Mouse (Mus musculus) midbrain, embryonic 16.5 days (tissue): ENCODE results near the gene Slc8a1. TPM values are rescaled to one million over a fixed set of nuclear protein-coding genes. Genes with fewer than 3 reads are reported as not detected.

Experiments
- ATAC-seq: fragments of 200-750 bp; cut with Nextera tagmentation; 2 replicates; pipeline ENCODE4 v1.8.0; 2017; ENCODE audit warnings: moderate TSS enrichment
- H3K27ac ChIP-seq: fragments of 300-500 bp; sonication (generic); 2 replicates; pipeline ENCODE4 v1.5.1; 2014; ENCODE audit warnings: mild to moderate bottlenecking, low read length, mixed read lengths
- H3K27me3 ChIP-seq: fragments of 300-500 bp; sonication (generic); 2 replicates; pipeline ENCODE4 v1.6.1; 2014; ENCODE audit warnings: low read depth, low read length, mixed read lengths; ENCODE audit not compliant: control insufficient read depth, insufficient read depth
- H3K36me3 ChIP-seq: fragments of 300-500 bp; sonication (generic); 2 replicates; pipeline ENCODE4 v1.6.1; 2014; ENCODE audit warnings: mild to moderate bottlenecking, low read length, moderate library complexity, mixed read lengths; ENCODE audit not compliant: control insufficient read depth, insufficient read depth
- H3K4me1 ChIP-seq: fragments of 300-500 bp; sonication (generic); 2 replicates; pipeline ENCODE4 v1.6.1; 2014; ENCODE audit warnings: mild to moderate bottlenecking, low read length, mixed read lengths; ENCODE audit not compliant: control insufficient read depth, insufficient read depth
- H3K4me2 ChIP-seq: fragments of 300-500 bp; sonication (generic); 2 replicates; pipeline ENCODE4 v1.6.1; 2014; ENCODE audit warnings: mild to moderate bottlenecking, low read length, mixed read lengths
- H3K4me3 ChIP-seq: fragments of 300-500 bp; sonication (generic); 2 replicates; pipeline ENCODE4 v1.5.1; 2014; ENCODE audit warnings: low read depth, mild to moderate bottlenecking, low read length, moderate library complexity, mixed read lengths
- H3K9ac ChIP-seq: fragments of 300-500 bp; sonication (generic); 2 replicates; pipeline ENCODE4 v1.6.1; 2014; ENCODE audit warnings: low read depth, low read length, mixed read lengths
- H3K9me3 ChIP-seq: fragments of 300-500 bp; sonication (generic); replicated peaks from 2 replicates; pipeline ENCODE4 v1.6.1; 2014; ENCODE audit warnings: mild to moderate bottlenecking, low read length, mixed read lengths; ENCODE audit not compliant: control insufficient read depth, poor library complexity, severe bottlenecking
- WGBS: fragments of 180-500 bp; shearing (Covaris S2); extraction: QIAGEN DNeasy Blood & Tissue Kit; methylation state at CpG from one replicate; pipeline ENCODE4 v1.1.7; 2014; 5-methylcytosine and 5-hydroxymethylcytosine counted together
- polyA plus RNA-seq: library from polyadenylated mRNA; unstranded; fragments of >200 nt; fragmentation: Nextera tagmentation; extraction: Ambion mirVana; gene quantifications from 2 replicates; pipeline ENCODE4 v1.2.1, GENCODE M21; 2015

Slc8a1 gene
- polyA plus RNA-seq, 1 experiment from 2014 or later, result 15.9 TPM

DNA sequence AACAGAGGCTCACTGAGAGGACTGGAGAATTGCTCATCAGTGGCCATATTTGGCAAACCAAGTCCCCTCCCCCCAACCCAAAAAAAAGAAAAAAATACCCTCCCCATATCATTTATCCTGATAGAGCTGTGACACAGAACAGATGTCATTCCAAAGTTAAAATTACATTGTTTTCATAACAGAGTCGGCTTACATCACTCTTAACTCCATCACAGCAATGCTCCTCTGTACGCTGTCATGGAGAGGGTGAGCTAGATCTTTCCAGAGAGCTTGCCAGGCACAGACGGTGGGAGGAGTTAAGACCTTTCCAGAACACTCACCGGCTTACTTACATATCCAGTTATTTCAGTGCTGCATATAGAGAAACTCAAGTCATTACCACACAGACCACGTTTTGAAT lies 269.2 kb downstream of the Slc8a1 start:
- no peak overlapping the region for H3K9ac ChIP-seq
- H3K27ac ChIP-seq, result no peak overlapping the region
- no peaks in the 10 kb centered on the region for H3K9me3 ChIP-seq
- no peaks in the 10 kb centered on the region for H3K27me3 ChIP-seq
- peaks cover 3% of the 10 kb centered on the region; the same call in 1 of the 2 replicates for H3K36me3 ChIP-seq
- ATAC-seq, result no peak
- 93% methylated on average over 5 of the region's 5 CpGs for WGBS
- H3K4me2 ChIP-seq, result no peak overlapping the region
- no peak overlapping the region for H3K4me3 ChIP-seq
- H3K4me1 ChIP-seq, result no peaks in the 10 kb centered on the region

DNA sequence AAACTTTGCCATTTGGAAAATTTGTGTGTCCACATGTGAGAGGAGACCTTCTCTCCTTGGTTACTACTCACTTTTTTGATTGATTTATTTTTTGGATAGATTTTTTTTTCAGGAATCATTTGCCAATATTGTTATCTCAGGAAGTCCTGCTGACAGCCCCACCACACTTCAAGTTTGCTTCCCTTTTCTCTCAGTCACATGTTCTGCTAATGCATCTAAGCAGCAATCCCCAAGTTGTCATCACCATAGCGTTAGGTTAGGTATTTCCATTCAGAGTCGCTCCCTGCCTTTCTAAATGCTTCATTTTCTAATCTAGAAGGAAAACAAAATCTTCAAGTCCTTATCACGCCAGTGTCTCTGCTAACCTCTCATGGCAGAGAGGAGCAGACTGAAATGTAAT lies 278.8 kb downstream of the Slc8a1 start:
- 84% methylated on average over 3 of the region's 3 CpGs for WGBS
- no peak for ATAC-seq

DNA sequence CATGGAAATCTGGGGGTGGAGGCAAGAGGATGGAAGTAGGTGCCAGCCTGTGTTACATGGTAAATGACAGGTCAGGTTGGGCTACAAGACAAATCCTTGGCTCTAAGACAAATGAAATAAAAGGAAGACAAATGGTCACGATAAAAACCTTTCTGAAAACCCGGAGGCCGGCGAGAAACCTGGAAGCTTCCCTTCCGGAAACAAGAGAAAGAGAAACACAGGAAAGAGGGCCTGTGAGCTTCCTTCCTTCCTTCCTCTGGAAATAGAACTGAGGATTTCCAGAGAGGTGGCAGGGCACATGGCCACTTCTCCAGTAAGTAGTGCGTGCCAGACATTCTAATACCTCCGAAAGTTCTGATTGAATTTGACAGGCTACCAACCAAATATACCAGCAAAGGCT lies 282.2 kb downstream of the Slc8a1 start:
- H3K9ac ChIP-seq, result no peak overlapping the region
- ATAC-seq, result no peak
- H3K9me3 ChIP-seq, result no peaks in the 10 kb centered on the region
- H3K4me2 ChIP-seq, result no peak overlapping the region
- H3K27me3 ChIP-seq, result no peaks in the 10 kb centered on the region
- H3K36me3 ChIP-seq, result no peaks in the 10 kb centered on the region
- peaks cover 4% of the 10 kb centered on the region; the same call in 1 of the 2 replicates for H3K4me1 ChIP-seq
- no peak overlapping the region for H3K4me3 ChIP-seq
- no peak overlapping the region for H3K27ac ChIP-seq
- 77% methylated on average over 7 of the region's 7 CpGs for WGBS

More for the DNA sequence above, 278.8 kb downstream of the Slc8a1 start:
- Histone ChIP-seq H3K27me3 (no peaks in the 10 kb centered on the region), H3K9me3 (no peaks in the 10 kb centered on the region), H3K4me1 (peaks cover 2% of the 10 kb centered on the region; the same call in 1 of the 2 replicates), H3K4me2 (no peak overlapping the region), H3K4me3 (no peak overlapping the region), H3K27ac (no peak overlapping the region), H3K9ac (no peak overlapping the region), H3K36me3 (no peaks in the 10 kb centered on the region)

DNA sequence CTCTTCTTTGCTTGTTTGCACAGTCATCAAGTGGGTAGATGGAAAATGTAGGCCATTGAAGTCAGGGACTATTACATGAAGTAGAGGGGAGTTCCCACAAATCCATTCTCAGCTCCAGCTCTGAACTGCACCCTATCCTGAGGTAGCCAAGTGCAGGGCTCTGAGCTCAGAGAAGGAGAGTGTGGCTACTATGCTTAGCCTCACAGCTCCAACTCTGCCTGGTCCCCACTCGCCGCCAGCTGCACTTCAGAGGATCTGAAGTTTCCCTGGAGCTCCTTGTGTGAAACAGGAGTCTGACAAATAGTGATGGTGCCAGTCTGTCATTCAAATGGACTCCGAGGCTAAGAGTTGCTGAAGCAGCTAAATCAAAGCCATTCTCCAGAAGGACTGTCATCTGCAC lies 282.9 kb downstream of the Slc8a1 start:
- Histone ChIP-seq H3K27ac (no peak overlapping the region), H3K27me3 (no peaks in the 10 kb centered on the region), H3K4me3 (no peak overlapping the region), H3K36me3 (no peaks in the 10 kb centered on the region), H3K9me3 (no peaks in the 10 kb centered on the region), H3K9ac (no peak overlapping the region), H3K4me1 (peaks cover 4% of the 10 kb centered on the region; the same call in 1 of the 2 replicates), H3K4me2 (no peak overlapping the region)
- no peak for ATAC-seq
- WGBS, result 57% methylated on average over 3 of the region's 3 CpGs

DNA sequence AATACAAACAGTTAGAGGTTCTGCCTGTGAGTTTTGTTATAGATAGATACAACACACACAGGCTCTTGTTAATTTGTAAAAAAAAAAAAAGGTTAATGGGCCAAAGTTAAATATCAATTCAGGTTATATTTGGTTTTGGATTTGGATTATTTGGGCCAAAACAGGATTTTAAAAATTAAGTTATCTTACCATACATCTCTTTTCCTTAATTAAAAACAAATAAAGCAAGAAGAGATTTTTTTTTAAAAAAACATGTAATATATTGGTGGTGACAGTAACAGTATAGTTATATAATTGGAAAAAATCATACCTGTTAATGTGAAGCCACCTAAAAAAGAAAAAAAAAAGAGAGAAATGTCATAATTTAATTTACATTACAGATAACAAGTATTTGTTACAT lies 296.7 kb downstream of the Slc8a1 start, which contains the start of gene Gm11096:
TSS of gene Gm11096 (plus strand) at position 301 of the 400 bp plus-strand sequence.
- ATAC-seq, result no peak
- H3K36me3 ChIP-seq, result no peaks in the 10 kb centered on the region
- H3K4me2 ChIP-seq, result no peak within 1 kb of the TSS
- H3K4me1 ChIP-seq, result 0 out of 2 replicates have a peak, but pooled peaks cover 2% of the 10 kb centered on the region
- H3K4me3 ChIP-seq, result no peak within 1 kb of the TSS
- H3K9me3 ChIP-seq, result no peaks in the 10 kb centered on the region
- H3K9ac ChIP-seq, result no peak within 1 kb of the TSS
- no peaks in the 10 kb centered on the region for H3K27me3 ChIP-seq
- H3K27ac ChIP-seq, result no peak within 1 kb of the TSS

DNA sequence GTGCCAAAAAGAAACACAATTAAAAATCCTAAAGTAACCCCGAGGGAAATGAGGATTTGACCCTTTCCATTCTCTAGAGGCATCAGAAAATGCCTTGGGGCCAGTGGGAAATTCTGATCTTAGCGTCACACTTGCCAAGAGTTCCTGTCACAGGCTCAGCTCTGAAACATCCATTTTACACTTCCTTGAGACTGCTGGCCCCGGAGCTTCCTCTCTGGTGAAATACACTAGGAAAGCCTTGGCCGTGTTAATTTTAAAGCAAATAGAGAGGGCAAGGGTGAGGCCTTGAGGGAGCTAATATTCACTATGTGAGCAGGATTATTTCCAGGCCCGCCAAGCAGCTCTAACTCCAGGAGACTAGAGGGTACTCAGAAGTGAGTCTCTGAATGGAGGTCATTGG lies 305.0 kb downstream of the Slc8a1 start:
- no peak for ATAC-seq
- no peak overlapping the region for H3K4me3 ChIP-seq
- no peaks in the 10 kb centered on the region for H3K9me3 ChIP-seq
- H3K27me3 ChIP-seq, result no peaks in the 10 kb centered on the region
- no peak overlapping the region for H3K9ac ChIP-seq
- 0 out of 2 replicates have a peak, but pooled peaks cover 3% of the 10 kb centered on the region for H3K36me3 ChIP-seq
- H3K4me1 ChIP-seq, result no peaks in the 10 kb centered on the region
- H3K4me2 ChIP-seq, result no peak overlapping the region
- H3K27ac ChIP-seq, result no peak overlapping the region
- 48% methylated on average over 5 of the region's 5 CpGs for WGBS

DNA sequence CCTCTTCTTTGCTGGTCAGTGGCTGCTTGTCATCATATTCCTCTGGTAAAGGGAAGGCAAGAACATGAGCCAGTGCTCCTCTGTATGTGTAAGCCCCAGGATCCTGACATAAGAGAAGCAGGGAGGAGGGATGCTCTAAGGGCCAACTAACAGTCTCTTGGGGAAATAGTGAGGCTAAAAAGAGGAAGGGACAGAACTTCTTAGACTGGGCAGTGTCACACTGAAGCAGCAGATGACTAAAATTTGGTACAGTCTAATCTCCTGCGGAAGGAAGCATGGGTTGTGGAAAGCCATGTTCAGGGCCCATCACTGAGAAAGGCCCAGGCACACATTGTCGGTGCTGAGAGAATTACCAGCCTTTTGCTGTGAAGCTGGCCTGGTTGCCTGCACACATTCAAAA lies 305.4 kb downstream of the Slc8a1 start:
- no peak overlapping the region for H3K4me2 ChIP-seq
- no peaks in the 10 kb centered on the region for H3K4me1 ChIP-seq
- H3K27ac ChIP-seq, result no peak overlapping the region
- 89% methylated on average over 2 of the region's 2 CpGs for WGBS
- H3K4me3 ChIP-seq, result no peak overlapping the region
- ATAC-seq, result no peak
- H3K9me3 ChIP-seq, result no peaks in the 10 kb centered on the region
- 0 out of 2 replicates have a peak, but pooled peaks cover 3% of the 10 kb centered on the region for H3K36me3 ChIP-seq
- H3K27me3 ChIP-seq, result no peaks in the 10 kb centered on the region
- no peak overlapping the region for H3K9ac ChIP-seq

DNA sequence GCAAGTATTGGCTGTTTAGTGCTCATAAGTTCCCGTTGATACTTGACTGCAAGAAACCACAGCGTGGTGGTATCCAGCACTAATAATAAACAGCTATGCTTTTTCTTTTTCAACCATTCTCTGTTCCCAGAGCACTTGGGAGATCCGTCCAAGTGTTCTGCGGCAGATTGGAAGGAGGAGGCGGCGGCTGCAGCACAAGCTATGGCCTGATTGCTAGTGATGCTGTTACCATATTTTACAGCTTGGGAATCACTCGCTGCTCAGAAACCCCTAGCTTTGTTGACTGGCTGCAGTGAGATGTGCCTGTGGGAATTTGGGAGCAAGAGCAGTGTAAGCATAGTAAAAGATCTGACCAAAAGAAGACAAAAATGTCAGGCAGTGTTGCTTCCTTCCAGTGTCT lies 310.9 kb downstream of the Slc8a1 start:
- H3K36me3 ChIP-seq, result 0 out of 2 replicates have a peak, but pooled peaks cover under 1% of the 10 kb centered on the region
- H3K27ac ChIP-seq, result no peak overlapping the region
- ATAC-seq, result no peak
- no peaks in the 10 kb centered on the region for H3K27me3 ChIP-seq
- no peak overlapping the region for H3K4me2 ChIP-seq
- 86% methylated on average over 7 of the region's 7 CpGs for WGBS
- no peak overlapping the region for H3K9ac ChIP-seq
- no peaks in the 10 kb centered on the region for H3K9me3 ChIP-seq
- H3K4me3 ChIP-seq, result no peak overlapping the region
- H3K4me1 ChIP-seq, result no peaks in the 10 kb centered on the region

DNA sequence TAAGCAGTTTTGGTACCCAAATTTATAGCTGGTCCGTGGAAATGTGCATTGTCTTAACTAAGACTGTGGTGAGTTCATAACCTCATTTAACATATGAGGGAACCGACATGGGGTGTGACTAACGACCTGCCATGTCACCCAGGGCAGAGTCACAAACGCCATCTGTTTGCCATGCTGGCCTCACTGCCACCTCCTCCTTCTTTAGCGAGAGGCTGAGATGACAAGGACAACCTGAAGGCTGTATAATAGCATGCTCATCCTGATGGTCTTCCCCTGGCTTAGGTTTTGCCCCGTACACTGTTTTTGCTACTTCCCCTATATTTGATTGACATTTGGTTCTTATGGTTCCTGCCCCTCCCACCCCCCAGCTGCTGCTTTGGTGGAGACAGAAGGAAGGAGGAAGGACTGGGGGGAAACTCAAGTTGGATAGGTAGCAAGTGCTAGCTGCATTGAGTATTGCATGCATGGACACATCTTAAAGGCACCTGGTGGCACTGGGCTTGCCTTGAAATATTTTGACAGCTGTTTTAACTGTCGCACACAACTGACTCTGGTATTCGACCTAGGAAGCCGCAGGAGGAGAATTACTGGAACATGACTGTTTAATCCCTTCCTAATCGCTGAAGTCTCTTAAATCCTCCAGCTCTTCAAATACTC lies 313.8 kb downstream of the Slc8a1 start:
- H3K4me1 ChIP-seq, result no peaks in the 10 kb centered on the region
- ATAC-seq, result no peak
- no peaks in the 10 kb centered on the region for H3K36me3 ChIP-seq
- no peak overlapping the region for H3K4me3 ChIP-seq
- no peak overlapping the region for H3K27ac ChIP-seq
- H3K27me3 ChIP-seq, result no peaks in the 10 kb centered on the region
- no peak overlapping the region for H3K9ac ChIP-seq
- no peaks in the 10 kb centered on the region for H3K9me3 ChIP-seq
- no peak overlapping the region for H3K4me2 ChIP-seq
- 38% methylated on average over 10 of the region's 10 CpGs for WGBS
